8 mouse cellular contexts compared by ENCODE assay signal in genomic region chr1:155229464-155230411, GRCm38 (mm10). TPM values are rescaled to one million over a fixed set of nuclear protein-coding genes. Genes with fewer than 3 reads are reported as not detected.
DNase-seq lines count a peak whose midpoint lies in the region; ATAC-seq lines count a peak whose summit lies in the region.

No protein-coding gene starts in this region.

- peaks cover 8% of the 10 kb centered on the region; the same call in 1 of the 2 replicates for H3K36me3 ChIP-seq in kidney, embryonic 16.5 days (ENCODE audit: insufficient read depth, low read length)

- DNase-seq in kidney, adult 11 months: no peak
- DNase-seq in cerebellum, postnatal 25 days: peak; percentile 47 to 54
- DNase-seq in gastrocnemius, postnatal 25 days: peak; percentile 75
- peak; percentile 47 for DNase-seq in kidney, postnatal 10 days
- DNase-seq in retina, embryonic 14.5 days (ENCODE audit: low spot score): peak; percentile 78
- DNase-seq in urinary bladder, postnatal 25 days (ENCODE audit: low spot score): no peak
- DNase-seq in testis, postnatal 10 days (ENCODE audit: low spot score): no peak

- H3K9ac ChIP-seq in kidney, embryonic 16.5 days (replicated peaks; ENCODE audit: low read length): no peak overlapping the region; the same call in 1 of the 2 replicates

- peaks cover 53% of the 10 kb centered on the region for H3K4me1 ChIP-seq in kidney, embryonic 16.5 days (ENCODE audit: insufficient read depth, low read length)

- no peak overlapping the region for H3K4me3 ChIP-seq in kidney, embryonic 16.5 days (ENCODE audit: low read length)

- ATAC-seq in kidney, embryonic 16.5 days (ENCODE audit: low FRiP score, low TSS enrichment): peak; percentile 58

- no peaks in the 10 kb centered on the region for H3K27me3 ChIP-seq in kidney, embryonic 16.5 days (ENCODE audit: insufficient read depth, low read length)

- no peaks in the 10 kb centered on the region for H3K9me3 ChIP-seq in kidney, embryonic 16.5 days (ENCODE audit: low read length)

- no peak overlapping the region for H3K4me2 ChIP-seq in kidney, embryonic 16.5 days (replicated peaks; ENCODE audit: low read depth, low read length)

- WGBS in kidney, embryonic 16.5 days: 22% methylated on average over 14 of the region's 14 CpGs

- H3K27ac ChIP-seq in kidney, embryonic 16.5 days (ENCODE audit: low read length): peak overlapping the region; percentile 72

RNA-seq across cellular contexts. Expression of gene BC034090, which starts 14.5 kb away (rescaled TPM):
- 8.2 and 9.1 TPM in 2 replicates for polyA plus RNA-seq in kidney, embryonic 16.5 days (2015; fragmentation: Nextera tagmentation; extraction: Ambion mirVana)
- total RNA-seq in gastrocnemius, postnatal 25 days (2021): 1 to 10 TPM; 1.7 to 2.3 TPM

Comparison
In these comparisons a context has a peak if more than half of its experiments do, and no peak if none do; other contexts are left out.
1. DNase-seq: peak in cerebellum, postnatal 25 days (2 of 2), gastrocnemius, postnatal 25 days (single experiment), kidney, postnatal 10 days (single experiment) and retina, embryonic 14.5 days (single experiment); none in kidney, adult 11 months (single experiment), urinary bladder, postnatal 25 days (single experiment) and testis, postnatal 10 days (single experiment).